Mouse (Mus musculus) liver, embryonic 12.5 days (tissue): ENCODE data around the gene Nop9. TPM values are rescaled to one million over a fixed set of nuclear protein-coding genes. Genes with fewer than 3 reads are reported as not detected.

Experiments
- ATAC-seq: fragments of 200-750 bp; cut with Nextera tagmentation; 2 replicates; pipeline ENCODE4 v1.8.0; 2017; ENCODE audit warnings: moderate number of reproducible peaks, mild to moderate bottlenecking, moderate library complexity
- H3K27ac ChIP-seq: fragments of 300-500 bp; sonication (generic); 2 replicates; pipeline ENCODE4 v1.5.1; 2016; ENCODE audit warnings: mild to moderate bottlenecking
- H3K27me3 ChIP-seq: fragments of 300-500 bp; sonication (generic); replicated peaks from 2 replicates; pipeline ENCODE4 v1.6.1; 2016; ENCODE audit warnings: mild to moderate bottlenecking, moderate library complexity
- H3K36me3 ChIP-seq: fragments of 300-500 bp; sonication (generic); 2 replicates; pipeline ENCODE4 v1.6.1; 2016; ENCODE audit warnings: mild to moderate bottlenecking, moderate library complexity
- H3K4me1 ChIP-seq: fragments of 300-500 bp; sonication (generic); 2 replicates; pipeline ENCODE4 v1.6.1; 2016
- H3K4me2 ChIP-seq: fragments of 300-500 bp; sonication (generic); 2 replicates; pipeline ENCODE4 v1.6.1; 2016; ENCODE audit warnings: mild to moderate bottlenecking, moderate library complexity
- H3K4me3 ChIP-seq: fragments of 300-500 bp; sonication (generic); 2 replicates; pipeline ENCODE4 v1.5.1; 2016; ENCODE audit warnings: mild to moderate bottlenecking, moderate library complexity
- H3K9ac ChIP-seq: fragments of 300-500 bp; sonication (generic); 2 replicates; pipeline ENCODE4 v1.6.1; 2016; ENCODE audit warnings: mild to moderate bottlenecking, moderate library complexity
- H3K9me3 ChIP-seq: fragments of 300-500 bp; sonication (generic); replicated peaks from 2 replicates; pipeline ENCODE4 v1.6.1; 2016; ENCODE audit warnings: mild to moderate bottlenecking, moderate library complexity
- WGBS: fragments of 180-500 bp; shearing (Covaris S2); methylation state at CpG from one replicate; pipeline ENCODE4 v1.1.7; 2016; ENCODE audit not compliant: insufficient replicate concordance; 5-methylcytosine and 5-hydroxymethylcytosine counted together
- polyA plus RNA-seq: library from polyadenylated mRNA; unstranded; fragments of >200 nt; fragmentation: Nextera tagmentation; extraction: Ambion mirVana; gene quantifications from 2 replicates; pipeline ENCODE4 v1.2.1, GENCODE M21; 2016

Gene Nop9
- polyA plus RNA-seq = 56.0 and 59.4 TPM in 2 replicates

DNA sequence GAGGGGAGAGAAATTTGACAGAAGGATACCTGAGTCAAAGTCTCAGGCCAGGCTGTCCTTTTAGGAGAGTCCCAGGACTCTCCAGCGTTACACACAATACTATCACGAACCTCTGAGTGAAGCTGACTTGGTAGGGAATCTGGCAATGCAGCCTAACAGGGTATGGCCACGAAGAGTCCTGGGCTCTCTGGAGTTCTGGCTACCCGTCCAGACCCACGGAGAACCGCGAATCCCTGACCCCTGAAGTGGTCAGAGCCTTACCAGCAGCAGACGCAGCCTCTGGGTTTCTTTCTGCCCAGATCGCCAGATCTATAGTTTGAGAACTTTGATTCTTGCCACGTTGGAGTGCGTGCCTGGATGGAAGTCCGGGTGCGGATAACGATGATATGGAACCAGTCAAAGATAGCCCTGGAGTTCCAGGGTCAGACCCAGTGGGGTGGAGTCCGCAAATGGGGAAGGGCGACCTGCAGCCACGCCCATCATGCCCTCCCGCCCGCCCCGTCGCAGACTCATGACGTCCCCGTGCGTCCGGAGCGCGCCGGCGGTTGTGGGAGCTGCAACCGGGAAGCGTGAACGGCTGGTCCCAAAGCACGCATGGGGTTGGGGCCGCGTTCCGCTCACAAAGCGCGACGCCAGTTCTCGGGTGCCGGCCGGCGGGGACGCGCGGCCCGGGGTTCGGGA is at the start of gene Nop9, which contains the start of gene Dhrs1:
Nop9 (plus strand) TSS at position 514 of the 681 bp plus-strand sequence.
Dhrs1 (minus strand) TSS at position 511 of the 681 bp plus-strand sequence.
- H3K4me1 ChIP-seq = peaks cover 38% of the 10 kb centered on the region
- WGBS = 1% methylated on average over 47 of the region's 48 CpGs
- H3K9ac ChIP-seq = peak within 1 kb of the TSS; percentile 89

DNA sequence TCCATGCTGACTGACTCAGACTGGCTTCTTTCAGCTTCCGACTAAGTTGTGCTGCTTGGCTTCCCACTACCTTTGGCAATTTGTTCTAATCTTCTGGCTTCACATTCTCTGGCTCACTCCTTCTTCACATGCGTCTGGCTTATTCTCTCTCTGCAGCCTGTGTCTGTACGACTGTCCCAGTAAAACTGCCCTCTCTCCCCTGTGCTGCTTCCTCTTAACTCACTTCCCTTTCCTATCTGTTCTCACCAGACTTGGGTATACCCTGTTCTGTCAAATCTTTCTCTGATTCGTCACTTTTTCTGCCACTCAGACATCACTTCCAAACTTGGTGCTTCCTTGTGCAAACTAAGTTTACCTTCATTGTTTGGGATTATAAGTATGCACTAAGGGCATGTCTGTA is 48.3 kb upstream of the Nop9 start:
- no peaks in the 10 kb centered on the region for H3K9me3 ChIP-seq
- H3K36me3 ChIP-seq = no peaks in the 10 kb centered on the region
- H3K27ac ChIP-seq = no peak overlapping the region
- no peak for ATAC-seq
- H3K4me2 ChIP-seq = no peak overlapping the region
- no peak overlapping the region for H3K9ac ChIP-seq
- H3K27me3 ChIP-seq = no peaks in the 10 kb centered on the region
- no peak overlapping the region for H3K4me3 ChIP-seq
- H3K4me1 ChIP-seq = 0 out of 2 replicates have a peak, but pooled peaks cover 5% of the 10 kb centered on the region
- 43% methylated on average over 4 of the region's 4 CpGs for WGBS

More for the DNA sequence above, at the start of gene Nop9, which contains the start of gene Dhrs1:
- Histone ChIP-seq H3K27me3 (no peaks in the 10 kb centered on the region), H3K9me3 (no peaks in the 10 kb centered on the region), H3K36me3 (peaks cover 53% of the 10 kb centered on the region), H3K4me2 (peak within 1 kb of the TSS; percentile 97), H3K27ac (peak within 1 kb of the TSS; percentile 83), H3K4me3 (peak within 1 kb of the TSS; percentile 92)
- peak; percentile 87 for ATAC-seq

DNA sequence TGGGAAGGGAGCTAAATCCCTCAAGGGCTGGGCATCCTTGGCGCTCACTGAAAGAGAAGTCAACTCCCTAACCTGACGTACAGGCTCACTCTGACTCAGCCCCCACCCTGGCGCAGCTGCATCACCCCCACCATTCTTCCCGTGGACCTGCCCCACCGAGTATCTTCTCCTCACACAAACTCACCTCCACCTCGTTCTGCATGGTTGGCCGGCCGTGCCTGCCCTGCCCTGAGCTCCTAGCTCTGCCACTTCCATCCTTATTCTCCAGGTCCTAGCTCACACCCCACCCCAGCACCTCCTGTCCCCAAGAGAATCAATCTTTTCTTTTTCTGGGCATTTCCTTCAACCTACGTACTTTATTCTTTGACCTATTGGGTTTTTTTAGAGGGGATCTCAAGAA is 44.4 kb upstream of the Nop9 start:
- Histone ChIP-seq H3K4me1 (peaks cover 12% of the 10 kb centered on the region), H3K27me3 (no peaks in the 10 kb centered on the region; the same call in 1 of the 2 replicates), H3K4me2 (no peak overlapping the region), H3K9me3 (no peaks in the 10 kb centered on the region), H3K27ac (no peak overlapping the region), H3K36me3 (no peaks in the 10 kb centered on the region), H3K9ac (no peak overlapping the region), H3K4me3 (no peak overlapping the region)
- WGBS = 66% methylated on average over 9 of the region's 9 CpGs
- no peak for ATAC-seq

GRCm38 (mm10) chr14:55702761-55703160 is 42.7 kb upstream of the Nop9 start:
- Histone ChIP-seq H3K36me3 (no peaks in the 10 kb centered on the region), H3K27me3 (no peaks in the 10 kb centered on the region; the same call in 1 of the 2 replicates), H3K27ac (no peak overlapping the region), H3K9ac (no peak overlapping the region), H3K4me3 (no peak overlapping the region), H3K9me3 (no peaks in the 10 kb centered on the region), H3K4me1 (peaks cover 28% of the 10 kb centered on the region), H3K4me2 (no peak overlapping the region)
- ATAC-seq = no peak
- WGBS = 70% methylated on average over 6 of the region's 6 CpGs

- ATAC-seq = no peak
- Histone ChIP-seq H3K9ac (no peak overlapping the region), H3K4me3 (no peak overlapping the region), H3K4me2 (no peak overlapping the region), H3K27ac (no peak overlapping the region), H3K9me3 (no peaks in the 10 kb centered on the region), H3K36me3 (no peaks in the 10 kb centered on the region), H3K27me3 (no peaks in the 10 kb centered on the region; the same call in none of the 2 replicates), H3K4me1 (peaks cover 31% of the 10 kb centered on the region)
- 57% methylated on average over 8 of the region's 8 CpGs for WGBS
Measured at GRCm38 (mm10) chr14:55706051-55706600, 39.4 kb upstream of the Nop9 start.

DNA sequence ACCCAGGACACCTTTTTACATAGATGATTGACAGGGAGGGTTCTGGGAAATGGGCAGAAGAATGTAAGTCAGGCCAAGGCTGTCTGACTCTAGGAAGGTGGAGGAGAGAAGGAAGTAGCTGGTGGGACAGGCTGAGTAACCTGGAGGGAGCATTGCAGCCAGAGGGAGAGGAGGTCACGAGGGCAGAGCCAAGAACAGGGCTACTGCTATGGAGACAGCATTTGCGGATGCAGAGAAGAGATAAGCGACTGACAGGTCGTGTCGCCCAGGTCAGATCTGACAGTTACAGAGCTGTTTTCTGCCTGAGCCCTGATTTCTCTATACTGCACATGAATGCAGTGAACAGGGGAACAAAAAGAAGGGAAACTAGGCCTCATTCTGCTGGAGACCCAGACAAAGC is 38.1 kb upstream of the Nop9 start:
- Histone ChIP-seq H3K9me3 (no peaks in the 10 kb centered on the region), H3K27me3 (peaks cover 6% of the 10 kb centered on the region), H3K4me2 (no peak overlapping the region), H3K27ac (no peak overlapping the region), H3K4me3 (no peak overlapping the region), H3K9ac (no peak overlapping the region), H3K4me1 (peaks cover 40% of the 10 kb centered on the region), H3K36me3 (no peaks in the 10 kb centered on the region)
- 16% methylated on average over 5 of the region's 5 CpGs for WGBS
- peak; percentile 63 for ATAC-seq

DNA sequence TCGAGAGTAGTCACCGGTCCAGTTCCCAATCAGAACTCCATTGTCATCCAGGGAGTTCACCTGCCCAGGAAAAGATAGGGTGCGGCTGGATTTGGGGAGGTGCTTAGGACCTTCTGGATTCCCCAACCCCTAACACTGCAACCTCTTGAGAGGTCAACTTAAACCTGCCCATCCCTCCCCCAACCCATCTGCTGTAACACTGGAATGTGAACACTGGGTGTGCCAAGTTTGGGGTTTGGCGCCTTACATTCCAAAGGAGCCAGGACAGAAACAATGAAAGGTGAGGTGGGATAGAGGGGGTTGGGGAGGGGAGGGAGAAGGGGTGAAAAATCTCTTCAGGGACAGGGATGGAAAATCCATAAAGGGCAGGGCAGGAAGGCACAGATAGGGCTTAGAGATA is 36.0 kb upstream of the Nop9 start:
- 80% methylated on average over 4 of the region's 4 CpGs for WGBS
- H3K27ac ChIP-seq = no peak overlapping the region
- no peak overlapping the region for H3K4me3 ChIP-seq
- peaks cover 21% of the 10 kb centered on the region for H3K27me3 ChIP-seq
- H3K36me3 ChIP-seq = no peaks in the 10 kb centered on the region
- H3K9ac ChIP-seq = no peak overlapping the region
- ATAC-seq = no peak
- H3K9me3 ChIP-seq = no peaks in the 10 kb centered on the region
- no peak overlapping the region for H3K4me2 ChIP-seq
- peaks cover 59% of the 10 kb centered on the region for H3K4me1 ChIP-seq

GRCm38 (mm10) chr14:55711786-55712185 is 33.7 kb upstream of the Nop9 start:
- Histone ChIP-seq H3K9ac (no peak overlapping the region), H3K4me1 (peaks cover 53% of the 10 kb centered on the region), H3K27me3 (peaks cover 21% of the 10 kb centered on the region), H3K36me3 (peaks cover 8% of the 10 kb centered on the region), H3K27ac (no peak overlapping the region), H3K9me3 (no peaks in the 10 kb centered on the region), H3K4me2 (no peak overlapping the region), H3K4me3 (no peak overlapping the region)
- ATAC-seq = no peak
- WGBS = 67% methylated on average over 7 of the region's 7 CpGs

DNA sequence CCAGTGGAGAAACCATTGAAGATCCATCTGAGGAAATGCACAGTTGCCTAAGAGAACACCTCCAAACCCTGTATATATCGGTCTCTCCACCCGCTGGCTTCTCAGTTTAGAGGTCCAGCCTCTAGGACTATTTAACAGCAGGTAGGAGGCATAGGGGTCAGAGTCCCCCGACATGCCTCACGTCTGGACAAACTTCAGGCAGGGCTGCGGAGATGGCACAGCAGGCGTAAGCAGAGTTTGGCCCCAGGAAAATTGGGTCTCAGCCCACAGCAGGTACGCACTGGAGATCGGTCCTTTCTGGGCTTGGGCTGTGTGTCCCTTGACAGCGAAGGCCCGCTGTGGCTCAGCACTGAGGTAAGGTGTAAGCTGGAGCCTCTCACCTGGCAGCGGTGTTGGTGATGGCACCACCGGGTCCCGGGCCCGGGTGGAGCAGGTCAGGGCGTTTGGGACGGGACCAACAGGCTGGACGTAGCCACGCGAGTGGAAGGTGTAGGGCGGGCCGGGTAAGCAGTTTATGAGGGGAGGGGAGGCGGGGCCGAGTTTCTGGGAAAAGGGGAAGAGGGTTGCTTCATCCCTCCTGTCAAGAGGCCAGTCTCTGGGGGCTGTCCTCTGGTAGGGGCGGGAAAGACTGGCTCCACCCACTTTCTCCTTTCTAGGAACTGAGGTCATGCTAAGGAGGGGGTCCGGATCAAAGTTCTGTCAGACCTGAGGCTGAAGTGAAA is 32.3 kb upstream of the Nop9 start:
- H3K4me1 ChIP-seq = peaks cover 42% of the 10 kb centered on the region
- H3K27me3 ChIP-seq = peaks cover 21% of the 10 kb centered on the region
- no peak overlapping the region for H3K27ac ChIP-seq
- H3K4me3 ChIP-seq = peak overlapping the region; percentile 36
- WGBS = 13% methylated on average over 25 of the region's 25 CpGs
- peak; percentile 43 for ATAC-seq
- H3K9ac ChIP-seq = peak overlapping the region; percentile 52; the same call in 1 of the 2 replicates
- H3K9me3 ChIP-seq = no peaks in the 10 kb centered on the region
- peaks cover 22% of the 10 kb centered on the region for H3K36me3 ChIP-seq
- H3K4me2 ChIP-seq = peak overlapping the region; percentile 67

- ATAC-seq = no peak
Measured at GRCm38 (mm10) chr14:55713729-55714122, 31.8 kb upstream of the Nop9 start, which contains the start of gene Tgm1. Gene Tgm1 (minus strand): TSS chr14:55713926.

DNA sequence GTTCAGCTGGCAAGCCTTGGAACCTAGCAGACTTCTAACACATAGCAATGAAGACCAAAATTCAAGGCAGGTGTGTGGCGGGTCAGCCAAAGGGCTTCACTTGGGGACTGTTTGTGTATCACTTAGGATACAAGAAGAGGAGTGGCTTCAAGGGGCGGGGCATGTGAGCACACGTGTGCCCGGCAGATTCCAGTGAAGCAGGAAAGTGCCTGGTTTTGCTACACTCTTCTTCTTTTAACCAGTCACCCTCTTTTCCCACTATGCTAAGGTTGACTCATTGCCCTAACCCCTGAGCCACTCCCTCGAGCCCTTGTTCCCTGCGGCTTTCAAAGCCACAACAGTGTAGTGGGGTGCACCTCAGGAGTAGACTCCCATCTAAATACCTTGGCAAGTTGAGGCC is 30.6 kb upstream of the Nop9 start:
- H3K9ac ChIP-seq = no peak overlapping the region
- H3K27me3 ChIP-seq = peaks cover 21% of the 10 kb centered on the region
- 30% methylated on average over 6 of the region's 6 CpGs for WGBS
- no peak for ATAC-seq
- H3K27ac ChIP-seq = no peak overlapping the region
- no peaks in the 10 kb centered on the region for H3K9me3 ChIP-seq
- H3K36me3 ChIP-seq = peaks cover 39% of the 10 kb centered on the region
- H3K4me3 ChIP-seq = no peak overlapping the region
- H3K4me2 ChIP-seq = no peak overlapping the region
- H3K4me1 ChIP-seq = peaks cover 46% of the 10 kb centered on the region

More at GRCm38 (mm10) chr14:55713729-55714122, 31.8 kb upstream of the Nop9 start, which contains the start of gene Tgm1:
- Histone ChIP-seq H3K4me3 (peak within 1 kb of the TSS; percentile 36), H3K9me3 (no peaks in the 10 kb centered on the region), H3K4me1 (peaks cover 42% of the 10 kb centered on the region), H3K4me2 (peak within 1 kb of the TSS; percentile 67), H3K27me3 (peaks cover 21% of the 10 kb centered on the region), H3K27ac (no peak within 1 kb of the TSS), H3K9ac (peak within 1 kb of the TSS; percentile 52; the same call in 1 of the 2 replicates), H3K36me3 (peaks cover 27% of the 10 kb centered on the region)
- WGBS = 22% methylated on average over 4 of the region's 4 CpGs

- no peak overlapping the region for H3K4me2 ChIP-seq
- no peaks in the 10 kb centered on the region for H3K9me3 ChIP-seq
- peaks cover 44% of the 10 kb centered on the region for H3K36me3 ChIP-seq
- no peak overlapping the region for H3K27ac ChIP-seq
- peaks cover 50% of the 10 kb centered on the region for H3K4me1 ChIP-seq
- 76% methylated on average over 6 of the region's 6 CpGs for WGBS
- no peak overlapping the region for H3K4me3 ChIP-seq
- ATAC-seq = no peak
- peaks cover 21% of the 10 kb centered on the region for H3K27me3 ChIP-seq
- no peak overlapping the region for H3K9ac ChIP-seq
Measured at GRCm38 (mm10) chr14:55716271-55716670, 29.2 kb upstream of the Nop9 start.
